Mouse (Mus musculus) erythroid progenitor cell, adult 5-6 weeks (primary cell): ENCODE data around the gene Gm5725. TPM values are rescaled to one million over a fixed set of nuclear protein-coding genes. Genes with fewer than 3 reads are reported as not detected.
"Not testable (repeated sequence)": the region's sequence is repeated elsewhere in the genome, so short reads cannot be mapped to it uniquely, and the experiment has no call there.

Experiments
- ATAC-seq: replicated peaks from 2 replicates; pipeline ENCODE4 v1.8.0; 2016; ENCODE audit warnings: moderate number of reproducible peaks, mild to moderate bottlenecking, moderate TSS enrichment, inconsistent platforms; ENCODE audit not compliant: poor library complexity, low FRiP score, severe bottlenecking
- total RNA-seq, 2 experiments: library from RNA; stranded (forward) in 1 of 2; stranded (reverse) in 1 of 2; fragments of 150-400 nt in 1 of 2; fragments of 186-747, 209-891 nt in 1 of 2; gene quantifications; 2 replicates each; pipeline versions ENCODE4 v1.2.3 to v1.2.4; 2015 to 2017; ENCODE audit warnings: low replicate concordance in 2 of 2

Gm5725 gene
- total RNA-seq (2015; ENCODE audit: low replicate concordance) (not detected in 2 replicates), total RNA-seq (2017; ENCODE audit: low replicate concordance) (not detected in 2 replicates)

DNA sequence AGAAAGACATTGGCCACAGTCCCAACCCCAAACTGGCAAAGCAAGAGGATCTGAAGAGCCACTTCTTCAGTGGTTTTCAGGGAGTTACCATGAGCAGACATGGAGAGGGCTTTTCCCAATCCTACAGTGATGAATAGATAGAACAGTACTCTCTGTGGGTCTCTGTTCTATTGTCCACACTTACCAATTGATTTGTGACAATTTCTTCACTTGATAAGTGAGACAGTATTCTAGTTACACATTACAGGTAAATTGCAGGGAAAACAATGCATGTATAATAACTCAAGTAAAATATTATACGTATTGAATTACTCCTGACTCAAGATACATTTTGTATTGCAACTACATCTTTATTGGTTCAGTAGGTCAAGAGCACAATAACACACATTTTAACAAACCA is at the start of gene Gm5725:
Gene Gm5725, minus strand, starts transcription at position 101 of the 400 bp plus-strand sequence.
- ATAC-seq = not testable (repeated sequence)

- ATAC-seq = not testable (repeated sequence)
Observed at GRCm38 (mm10) chr7:21832051-21832450, 12.0 kb downstream of the Gm5725 start, which contains the start of gene Vmn1r135. Gene Vmn1r135, plus strand, starts transcription at chr7:21832351.

- not testable (repeated sequence) for ATAC-seq
Observed at GRCm38 (mm10) chr7:21796628-21797027, 47.4 kb downstream of the Gm5725 start, which contains the start of gene Gm4177. Gene Gm4177, minus strand, starts transcription at chr7:21796728.

Other genes starting within 250 kb of the Gm5725 start
- not detected in 2 replicates for gene Vmn1r132, start 230.2 kb downstream of the Gm5725 start, total RNA-seq (2015; ENCODE audit: low replicate concordance)
- not detected in 2 replicates for gene Vmn1r132, start 230.2 kb downstream of the Gm5725 start, total RNA-seq (2017; ENCODE audit: low replicate concordance)
- gene Gm4175, start 82.8 kb downstream of the Gm5725 start, total RNA-seq (2015; ENCODE audit: low replicate concordance) = not detected in 2 replicates
- not detected in 2 replicates for gene Gm4175, start 82.8 kb downstream of the Gm5725 start, total RNA-seq (2017; ENCODE audit: low replicate concordance)
- not detected in 2 replicates for gene Gm4177, start 47.5 kb downstream of the Gm5725 start, total RNA-seq (2015; ENCODE audit: low replicate concordance)
- not detected in 2 replicates for gene Gm4177, start 47.5 kb downstream of the Gm5725 start, total RNA-seq (2017; ENCODE audit: low replicate concordance)
- not detected in 2 replicates for gene Vmn1r135, start 11.9 kb downstream of the Gm5725 start, total RNA-seq (2015; ENCODE audit: low replicate concordance)
- gene Vmn1r135, start 11.9 kb downstream of the Gm5725 start, total RNA-seq (2017; ENCODE audit: low replicate concordance) = not detected in 2 replicates
- not detected in 2 replicates for gene Gm5891, start 77.0 kb upstream of the Gm5725 start, total RNA-seq (2015; ENCODE audit: low replicate concordance)
- not detected in 2 replicates for gene Gm5891, start 77.0 kb upstream of the Gm5725 start, total RNA-seq (2017; ENCODE audit: low replicate concordance)
- gene Vmn1r137, start 150.3 kb upstream of the Gm5725 start, total RNA-seq (2015; ENCODE audit: low replicate concordance) = not detected in 2 replicates
- not detected in 2 replicates for gene Vmn1r137, start 150.3 kb upstream of the Gm5725 start, total RNA-seq (2017; ENCODE audit: low replicate concordance)
- gene Vmn1r138, start 184.6 kb upstream of the Gm5725 start, total RNA-seq (2015; ENCODE audit: low replicate concordance) = not detected in 2 replicates
- gene Vmn1r138, start 184.6 kb upstream of the Gm5725 start, total RNA-seq (2017; ENCODE audit: low replicate concordance) = not detected in 2 replicates
- gene Gm6176, start 212.0 kb upstream of the Gm5725 start, total RNA-seq (2015; ENCODE audit: low replicate concordance) = not detected in 2 replicates
- gene Gm6176, start 212.0 kb upstream of the Gm5725 start, total RNA-seq (2017; ENCODE audit: low replicate concordance) = not detected in 2 replicates
- not detected in 2 replicates for gene Vmn1r139, start 224.8 kb upstream of the Gm5725 start, total RNA-seq (2015; ENCODE audit: low replicate concordance)
- not detected in 2 replicates for gene Vmn1r139, start 224.8 kb upstream of the Gm5725 start, total RNA-seq (2017; ENCODE audit: low replicate concordance)